Mouse (Mus musculus) cerebellum, adult 2 months (tissue): ENCODE data around the gene Nmrk2.

ENCODE experiments used
- CTCF ChIP-seq: fragments of 200-500 bp; IDR thresholded peaks from 2 replicates; pipeline ENCODE4 v1.5.1; 2011; ENCODE audit warnings: low read depth, mild to moderate bottlenecking, control low read depth, low read length, moderate library complexity, borderline replicate concordance; ENCODE audit not compliant: insufficient read depth
- POLR2A ChIP-seq: fragments of 200-500 bp; IDR thresholded peaks from 2 replicates; pipeline ENCODE4 v1.6.1; 2011; ENCODE audit warnings: low read length, control low read depth, borderline replicate concordance; ENCODE audit not compliant: insufficient read depth

DNA sequence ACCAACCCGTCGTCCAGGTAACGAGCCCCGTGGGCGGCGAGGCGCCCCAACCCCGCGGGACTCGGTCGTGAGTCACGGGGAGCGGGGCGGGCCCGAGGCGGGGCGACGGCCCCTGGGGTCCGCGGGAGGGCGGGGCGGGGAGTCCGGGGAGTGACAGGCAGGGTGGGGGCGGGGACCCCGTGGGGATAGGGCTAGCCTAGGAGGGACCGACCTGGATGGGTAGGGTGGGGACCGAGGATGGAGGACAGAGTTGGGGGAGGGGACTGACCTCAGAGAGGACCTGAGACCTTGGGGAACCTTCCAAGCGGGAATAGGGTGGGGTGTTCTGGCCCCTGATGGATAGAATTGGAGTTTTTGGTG is 31.4 kb upstream of the Nmrk2 start:
- no peak for TF ChIP-seq CTCF
- TF ChIP-seq POLR2A: no peak
